Mouse (Mus musculus) kidney, adult 2 months (tissue): ENCODE measurements at regions not wholly inside any gene's neighbourhood (a gene's known extent, or its start where the extent isn't known, plus 50 kb on each side); places are given as distances from the start of the nearest gene placed in this dataset.

Experiments used
- DNase-seq: peaks from one replicate; pipeline ENCODE4 v3.0.0; 2021
- H3K27ac ChIP-seq: fragments of 200-500 bp; 2 replicates; pipeline ENCODE4 v1.5.1; 2012; ENCODE audit warnings: low read depth, low read length, control low read depth, inconsistent platforms; ENCODE audit not compliant: insufficient read depth
- H3K27me3 ChIP-seq: fragments of 200-500 bp; replicated peaks from 2 replicates; pipeline ENCODE4 v1.6.1; 2012; ENCODE audit warnings: mild to moderate bottlenecking, moderate library complexity, low read length, inconsistent platforms; ENCODE audit not compliant: control insufficient read depth, insufficient read depth
- H3K36me3 ChIP-seq: fragments of 200-500 bp; 2 replicates; pipeline ENCODE4 v1.6.1; 2012; ENCODE audit warnings: mild to moderate bottlenecking, moderate library complexity, low read length, inconsistent platforms; ENCODE audit not compliant: control insufficient read depth, insufficient read depth
- H3K4me1 ChIP-seq: fragments of 200-500 bp; 2 replicates; pipeline ENCODE4 v1.6.1; 2011; ENCODE audit warnings: low read length; ENCODE audit not compliant: control insufficient read depth, insufficient read depth
- H3K4me3 ChIP-seq: fragments of 200-500 bp; 2 replicates; pipeline ENCODE4 v1.5.1; 2011; ENCODE audit warnings: mild to moderate bottlenecking, low read depth, low read length, control low read depth; ENCODE audit not compliant: insufficient read depth
- CTCF ChIP-seq: fragments of 200-500 bp; conservative IDR thresholded peaks from 2 replicates; pipeline ENCODE4 v1.5.1; 2011; ENCODE audit warnings: low read depth, mild to moderate bottlenecking, control low read depth, low read length, moderate library complexity, mixed read lengths; ENCODE audit not compliant: insufficient read depth, insufficient read length
- POLR2A ChIP-seq: fragments of 200-500 bp; IDR thresholded peaks from one replicate; pipeline ENCODE4 v1.6.1; 2011; ENCODE audit warnings: low read depth, low read length, control low read depth
- WGBS: fragments of 180-500 bp; shearing (Covaris S2); methylation state at CpG from one replicate; pipeline ENCODE4 v1.1.7; 2018; 5-methylcytosine and 5-hydroxymethylcytosine counted together

DNA sequence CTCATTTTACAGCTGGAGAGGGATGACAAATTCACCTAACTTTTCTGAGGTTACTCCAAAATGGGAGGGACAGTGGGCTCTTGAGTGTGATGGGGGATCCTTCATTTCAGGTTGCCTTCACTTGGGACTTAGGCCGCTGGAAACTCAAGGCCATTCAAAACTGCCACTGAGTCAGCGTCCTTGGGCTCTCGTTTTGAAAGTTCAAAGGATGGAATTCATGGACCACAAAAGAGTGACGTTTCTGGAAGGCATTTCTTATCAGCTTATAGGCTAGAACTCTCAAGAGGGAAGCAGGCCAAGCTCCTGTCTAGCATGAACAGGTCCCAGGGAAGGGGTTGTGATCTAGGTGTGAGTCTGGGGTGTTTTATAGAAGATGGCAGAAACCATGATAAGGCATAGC lies 233.3 kb downstream of the Csl start:
- no peak for DNase-seq
- Histone ChIP-seq H3K27me3 (no peaks in the 10 kb centered on the region), H3K36me3 (no peaks in the 10 kb centered on the region), H3K4me3 (no peak overlapping the region), H3K27ac (no peak overlapping the region), H3K4me1 (no peaks in the 10 kb centered on the region)
- WGBS = 92% methylated on average over 4 of the region's 4 CpGs
- TF ChIP-seq CTCF = no peak
- TF ChIP-seq POLR2A = no peak

DNA sequence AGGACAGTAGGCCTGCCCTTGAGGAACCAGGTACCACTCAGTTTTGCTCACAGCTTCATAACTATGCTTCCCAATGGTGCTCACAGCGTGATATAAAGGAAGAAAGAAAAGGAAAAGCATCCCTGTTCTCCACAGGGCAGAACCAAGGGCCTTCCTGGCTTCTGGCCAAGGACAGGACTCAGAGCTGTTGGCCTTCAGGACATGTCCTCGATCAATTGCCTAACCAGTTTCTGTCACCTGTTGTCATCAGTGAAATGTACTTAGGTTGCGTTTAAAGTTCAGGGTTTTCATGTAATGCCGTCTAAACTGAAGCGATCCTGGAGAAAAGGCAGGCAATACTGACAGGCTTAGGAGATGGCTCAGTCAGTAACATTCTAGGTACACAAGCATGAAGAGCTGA lies 232.9 kb downstream of the Csl start:
- H3K27me3 ChIP-seq = no peaks in the 10 kb centered on the region
- H3K36me3 ChIP-seq = no peaks in the 10 kb centered on the region
- no peak for TF ChIP-seq CTCF
- TF ChIP-seq POLR2A = no peak
- DNase-seq = no peak
- no peak overlapping the region for H3K4me3 ChIP-seq
- H3K4me1 ChIP-seq = no peaks in the 10 kb centered on the region
- no peak overlapping the region for H3K27ac ChIP-seq
- 89% methylated on average over 5 of the region's 5 CpGs for WGBS

DNA sequence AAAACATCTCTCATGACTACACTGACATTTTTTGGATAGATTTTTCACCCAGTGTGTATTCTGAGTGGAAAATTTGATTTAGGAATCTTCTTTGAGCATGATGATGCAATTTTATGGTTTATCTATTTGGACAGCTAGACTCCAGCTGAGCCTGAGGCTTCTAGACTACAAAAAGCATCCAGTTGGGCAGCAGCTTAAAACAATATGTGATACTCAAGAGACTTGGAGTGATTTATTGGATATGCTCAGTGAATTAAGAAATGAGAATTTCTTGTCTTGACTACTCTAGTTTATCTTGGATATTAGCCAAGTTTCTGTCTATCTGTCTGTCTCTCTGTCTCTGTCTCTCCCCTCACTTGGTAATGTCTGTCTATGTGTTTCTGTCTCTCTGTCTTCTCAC lies 228.4 kb downstream of the Csl start:
- Histone ChIP-seq H3K36me3 (no peaks in the 10 kb centered on the region), H3K4me1 (no peaks in the 10 kb centered on the region), H3K4me3 (no peak overlapping the region), H3K27me3 (no peaks in the 10 kb centered on the region), H3K27ac (no peak overlapping the region)
- no peak for DNase-seq
- no peak for TF ChIP-seq POLR2A
- no peak for TF ChIP-seq CTCF

- TF ChIP-seq POLR2A (no peak), CTCF (no peak)
- H3K4me3 ChIP-seq = no peak overlapping the region
- H3K36me3 ChIP-seq = no peaks in the 10 kb centered on the region
- no peak overlapping the region for H3K27ac ChIP-seq
- DNase-seq = no peak
- no peaks in the 10 kb centered on the region for H3K4me1 ChIP-seq
- H3K27me3 ChIP-seq = no peaks in the 10 kb centered on the region
Observed at GRCm38 (mm10) chr10:99531556-99531955, 227.9 kb downstream of the Csl start.

GRCm38 (mm10) chr10:99531992-99532391 lies 227.5 kb downstream of the Csl start:
- WGBS = 66% methylated on average over 7 of the region's 7 CpGs
- H3K27ac ChIP-seq = no peak overlapping the region

DNA sequence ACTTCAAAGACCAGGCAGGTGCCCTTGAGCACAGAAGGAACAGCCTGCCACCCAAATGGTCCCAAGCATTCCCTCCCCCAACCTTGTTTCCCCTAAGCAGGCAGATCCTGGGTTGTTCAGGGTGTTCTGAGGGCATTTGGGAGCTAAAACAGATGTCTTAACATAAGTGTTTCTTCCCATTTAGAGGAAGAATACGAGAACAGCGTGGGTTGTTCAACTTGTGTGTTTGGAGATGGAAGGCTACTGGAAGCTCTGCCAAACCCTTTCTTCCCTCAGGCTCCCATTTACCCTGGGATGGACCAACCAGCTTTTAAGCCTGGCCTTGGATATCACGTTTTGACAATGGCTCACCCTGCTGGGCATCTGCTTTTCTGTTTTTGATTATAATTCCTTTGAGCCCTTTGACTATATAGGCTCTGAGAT lies 226.8 kb downstream of the Csl start:
- Histone ChIP-seq H3K4me1 (no peaks in the 10 kb centered on the region), H3K4me3 (no peak overlapping the region), H3K36me3 (no peaks in the 10 kb centered on the region), H3K27me3 (no peaks in the 10 kb centered on the region), H3K27ac (no peak overlapping the region)
- TF ChIP-seq CTCF (0 out of 2 replicates have a peak, but pooled peaks have one; percentile 4), POLR2A (no peak)
- WGBS = 69% methylated on average over 3 of the region's 3 CpGs
- no peak for DNase-seq

More at GRCm38 (mm10) chr10:99531992-99532391, 227.5 kb downstream of the Csl start:
- Histone ChIP-seq H3K36me3 (no peaks in the 10 kb centered on the region), H3K27me3 (no peaks in the 10 kb centered on the region), H3K4me1 (no peaks in the 10 kb centered on the region), H3K4me3 (no peak overlapping the region)
- no peak for DNase-seq
- TF ChIP-seq POLR2A (no peak), CTCF (no peak)

- Histone ChIP-seq H3K4me3 (no peak overlapping the region), H3K4me1 (no peaks in the 10 kb centered on the region), H3K27me3 (no peaks in the 10 kb centered on the region), H3K36me3 (no peaks in the 10 kb centered on the region), H3K27ac (no peak overlapping the region)
- TF ChIP-seq CTCF = no peak
- WGBS = 84% methylated on average over 4 of the region's 4 CpGs
- DNase-seq = no peak
Observed at GRCm38 (mm10) chr10:99533468-99533867, 226.0 kb downstream of the Csl start.

DNA sequence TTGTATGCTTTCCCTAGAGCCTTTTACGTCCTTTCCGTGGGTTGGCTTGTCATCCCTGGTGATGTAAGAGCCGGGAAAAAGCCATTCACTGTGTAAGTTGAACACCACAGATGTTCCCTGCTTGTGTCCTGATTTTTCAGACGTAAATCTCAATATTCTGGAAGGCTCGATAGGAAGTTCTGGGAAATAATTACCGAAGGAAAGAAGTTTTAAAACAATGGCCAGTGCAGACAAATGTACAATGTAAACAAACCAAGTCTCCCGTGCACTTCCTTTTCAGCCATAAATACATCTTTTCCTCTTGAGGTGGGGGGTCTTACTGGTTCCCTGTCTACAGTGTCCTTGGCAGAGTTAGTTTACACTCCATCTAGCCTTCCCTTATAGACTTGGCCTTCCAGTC lies 225.2 kb downstream of the Csl start:
- no peak for DNase-seq

More for the DNA sequence above, 225.2 kb downstream of the Csl start:
- H3K4me3 ChIP-seq = no peak overlapping the region
- no peaks in the 10 kb centered on the region for H3K27me3 ChIP-seq
- H3K36me3 ChIP-seq = no peaks in the 10 kb centered on the region
- TF ChIP-seq CTCF (no peak), POLR2A (no peak)
- H3K27ac ChIP-seq = no peak overlapping the region
- H3K4me1 ChIP-seq = no peaks in the 10 kb centered on the region
- 50% methylated on average over 7 of the region's 7 CpGs for WGBS
